Mouse (Mus musculus): Measurements from ENCODE around the gene Stat1.

GRCm38 (mm10) chr1:52137292-52137691 lies 18.1 kb downstream of the Stat1 start:
- TF ChIP-seq POLR2A (IDR thresholded peaks at IDR 0.05; ENCODE audit: borderline replicate concordance, extremely low read depth, insufficient read depth, insufficient read length, poor library complexity, severe bottlenecking) = no peak
- no peak for TF ChIP-seq CTCF (IDR thresholded peaks at IDR 0.05; ENCODE audit: borderline replicate concordance, extremely low read depth, insufficient read depth, insufficient read length)

Data from brain, embryonic 14.5 days (tissue).